Mouse (Mus musculus): ENCODE results near the gene Gm9817.
"Not testable (repeated sequence)": the region's sequence is repeated elsewhere in the genome, so short reads cannot be mapped to it uniquely, and the experiment has no call there.

The Gm9817 gene

GRCm38 (mm10) chr13:45078392-45078791, at the start of gene Gm9817:
Gene Gm9817 (plus strand): TSS chr13:45078692.
- not testable (repeated sequence) for DNase-seq (ENCODE audit: low spot score in 2 of 2)

GRCm38 (mm10) chr13:45029791-45030190, 48.7 kb upstream of the Gm9817 start:
- DNase-seq (ENCODE audit: low spot score in 2 of 2), result no peak

- peak; percentile 78 to 86 for DNase-seq (ENCODE audit: low spot score in 2 of 2)
These were observed 47.7 kb upstream of the Gm9817 start for GRCm38 (mm10) chr13:45030830-45031229.

GRCm38 (mm10) chr13:45031314-45031713, 47.2 kb upstream of the Gm9817 start:
- no peak for DNase-seq (ENCODE audit: low spot score in 2 of 2)

GRCm38 (mm10) chr13:45031748-45032147, 46.7 kb upstream of the Gm9817 start:
- DNase-seq (ENCODE audit: low spot score in 2 of 2), result no peak

- no peak for DNase-seq (ENCODE audit: low spot score in 2 of 2)
These were observed 46.0 kb upstream of the Gm9817 start for GRCm38 (mm10) chr13:45032484-45032883.

- DNase-seq (ENCODE audit: low spot score in 2 of 2), result no peak
These were observed 45.1 kb upstream of the Gm9817 start for GRCm38 (mm10) chr13:45033360-45033759.

- no peak for DNase-seq (ENCODE audit: low spot score in 2 of 2)
These were observed 43.7 kb upstream of the Gm9817 start for GRCm38 (mm10) chr13:45034759-45035158.

GRCm38 (mm10) chr13:45036417-45036816, 42.1 kb upstream of the Gm9817 start:
- no peak for DNase-seq (ENCODE audit: low spot score in 2 of 2)

GRCm38 (mm10) chr13:45040195-45040594, 38.3 kb upstream of the Gm9817 start:
- DNase-seq (ENCODE audit: low spot score in 2 of 2), result no peak

GRCm38 (mm10) chr13:45040741-45041140, 37.8 kb upstream of the Gm9817 start:
- no peak for DNase-seq (ENCODE audit: low spot score in 2 of 2)

GRCm38 (mm10) chr13:45043466-45043865, 35.0 kb upstream of the Gm9817 start:
- DNase-seq (ENCODE audit: low spot score in 2 of 2), result no peak

- DNase-seq (ENCODE audit: low spot score in 2 of 2), result no peak
These were observed 29.1 kb upstream of the Gm9817 start for GRCm38 (mm10) chr13:45049261-45050020.

GRCm38 (mm10) chr13:45052805-45053204, 25.7 kb upstream of the Gm9817 start:
- DNase-seq (ENCODE audit: low spot score in 2 of 2), result no peak

- DNase-seq (ENCODE audit: low spot score in 2 of 2), result no peak
These were observed 24.6 kb upstream of the Gm9817 start for GRCm38 (mm10) chr13:45053843-45054242.

GRCm38 (mm10) chr13:45059206-45059605, 19.3 kb upstream of the Gm9817 start:
- DNase-seq (ENCODE audit: low spot score in 2 of 2), result no peak

GRCm38 (mm10) chr13:45063146-45063545, 15.3 kb upstream of the Gm9817 start:
- DNase-seq (ENCODE audit: low spot score in 2 of 2), result no peak

- DNase-seq (ENCODE audit: low spot score in 2 of 2), result no peak
These were observed 13.5 kb upstream of the Gm9817 start for GRCm38 (mm10) chr13:45064951-45065350.

GRCm38 (mm10) chr13:45070366-45070765, 8.1 kb upstream of the Gm9817 start:
- DNase-seq (ENCODE audit: low spot score in 2 of 2), result no peak

GRCm38 (mm10) chr13:45075012-45075411, 3.5 kb upstream of the Gm9817 start:
- DNase-seq (ENCODE audit: low spot score in 2 of 2), result no peak

- DNase-seq (ENCODE audit: low spot score in 2 of 2), result no peak
These were observed 2.8 kb upstream of the Gm9817 start for GRCm38 (mm10) chr13:45075715-45076114.

- DNase-seq (ENCODE audit: low spot score in 2 of 2), result no peak
These were observed 2.3 kb downstream of the Gm9817 start for GRCm38 (mm10) chr13:45080771-45081170.

GRCm38 (mm10) chr13:45083696-45084095, 5.2 kb downstream of the Gm9817 start:
- no peak for DNase-seq (ENCODE audit: low spot score in 2 of 2)

- peak; percentile 1 to 10 for DNase-seq (ENCODE audit: low spot score in 2 of 2)
These were observed 10.3 kb downstream of the Gm9817 start for GRCm38 (mm10) chr13:45088796-45089221.
